Mouse (Mus musculus) liver, embryonic 13.5 days (tissue): ENCODE measurements at regions not wholly inside any gene's neighbourhood (a gene's known extent, or its start where the extent isn't known, plus 50 kb on each side); places are given as distances from the start of the nearest gene placed in this dataset.

Experiments used
- ATAC-seq: fragments of 200-750 bp; cut with Nextera tagmentation; 2 replicates; pipeline ENCODE4 v1.8.0; 2017; ENCODE audit warnings: low read depth, mild to moderate bottlenecking, moderate number of reproducible peaks, moderate library complexity
- DNase-seq: peaks from one replicate; pipeline ENCODE4 v3.0.0; 2022
- H3K27ac ChIP-seq: fragments of 300-500 bp; sonication (generic); 2 replicates; pipeline ENCODE4 v1.5.1; 2015; ENCODE audit warnings: moderate library complexity, mild to moderate bottlenecking, inconsistent platforms
- H3K27me3 ChIP-seq: fragments of 300-500 bp; sonication (generic); 2 replicates; pipeline ENCODE4 v1.6.1; 2015; ENCODE audit warnings: mild to moderate bottlenecking, inconsistent platforms
- H3K36me3 ChIP-seq: fragments of 300-500 bp; sonication (generic); 2 replicates; pipeline ENCODE4 v1.6.1; 2015; ENCODE audit warnings: mild to moderate bottlenecking, inconsistent platforms
- H3K4me1 ChIP-seq: fragments of 300-500 bp; sonication (generic); replicated peaks from 2 replicates; pipeline ENCODE4 v1.6.1; 2015; ENCODE audit warnings: inconsistent platforms
- H3K4me2 ChIP-seq: fragments of 300-500 bp; sonication (generic); 2 replicates; pipeline ENCODE4 v1.6.1; 2015; ENCODE audit warnings: inconsistent platforms, mild to moderate bottlenecking, moderate library complexity
- H3K4me3 ChIP-seq: fragments of 300-500 bp; sonication (generic); replicated peaks from 2 replicates; pipeline ENCODE4 v1.5.1; 2015; ENCODE audit warnings: mild to moderate bottlenecking, inconsistent platforms
- H3K9ac ChIP-seq: fragments of 300-500 bp; sonication (generic); 2 replicates; pipeline ENCODE4 v1.6.1; 2015; ENCODE audit warnings: mild to moderate bottlenecking, inconsistent platforms
- H3K9me3 ChIP-seq: fragments of 300-500 bp; sonication (generic); replicated peaks from 2 replicates; pipeline ENCODE4 v1.6.1; 2016; ENCODE audit warnings: inconsistent platforms
- WGBS: fragments of 180-500 bp; shearing (Covaris S2); methylation state at CpG from one replicate; pipeline ENCODE4 v1.1.7; 2015; ENCODE audit not compliant: insufficient replicate concordance; 5-methylcytosine and 5-hydroxymethylcytosine counted together

GRCm38 (mm10) chr17:45845832-45846231 is 112.2 kb upstream of the 1600014C23Rik start:
- no peak for DNase-seq
- Histone ChIP-seq H3K4me1 (no peaks in the 10 kb centered on the region), H3K9me3 (peaks cover 5% of the 10 kb centered on the region), H3K4me2 (no peak overlapping the region), H3K36me3 (no peaks in the 10 kb centered on the region), H3K27ac (no peak overlapping the region), H3K27me3 (0 out of 2 replicates have a peak, but pooled peaks cover under 1% of the 10 kb centered on the region), H3K9ac (no peak overlapping the region), H3K4me3 (no peak overlapping the region)
- ATAC-seq: no peak
- 68% methylated on average over 5 of the region's 5 CpGs for WGBS

DNA sequence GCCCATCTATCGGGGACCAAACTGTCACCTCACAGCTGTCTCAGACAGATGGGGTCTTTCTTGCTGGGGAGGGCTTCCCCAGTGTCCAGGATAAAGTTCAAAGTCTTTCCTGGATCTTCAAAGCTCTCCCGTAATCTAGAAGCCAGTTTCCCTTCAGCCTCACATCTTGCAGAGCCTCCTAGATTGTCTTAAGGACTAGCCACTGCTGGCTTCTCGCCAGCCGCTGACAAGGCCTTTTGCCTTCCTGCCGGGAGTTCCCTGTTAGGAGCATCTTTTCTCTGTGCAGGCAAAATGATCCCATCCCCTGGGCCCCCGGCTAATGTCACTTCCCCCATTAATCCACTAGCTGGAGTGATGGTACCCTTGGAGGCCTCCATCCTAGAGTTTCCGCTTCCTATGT is 103.1 kb upstream of the 1600014C23Rik start:
- no peak overlapping the region for H3K4me3 ChIP-seq
- H3K27me3 ChIP-seq: no peaks in the 10 kb centered on the region
- WGBS: 49% methylated on average over 7 of the region's 7 CpGs
- no peak overlapping the region for H3K9ac ChIP-seq
- DNase-seq (no peak), ATAC-seq (no peak)
- H3K4me2 ChIP-seq: no peak overlapping the region
- no peaks in the 10 kb centered on the region for H3K36me3 ChIP-seq
- no peaks in the 10 kb centered on the region for H3K9me3 ChIP-seq
- no peaks in the 10 kb centered on the region for H3K4me1 ChIP-seq
- H3K27ac ChIP-seq: no peak overlapping the region

DNA sequence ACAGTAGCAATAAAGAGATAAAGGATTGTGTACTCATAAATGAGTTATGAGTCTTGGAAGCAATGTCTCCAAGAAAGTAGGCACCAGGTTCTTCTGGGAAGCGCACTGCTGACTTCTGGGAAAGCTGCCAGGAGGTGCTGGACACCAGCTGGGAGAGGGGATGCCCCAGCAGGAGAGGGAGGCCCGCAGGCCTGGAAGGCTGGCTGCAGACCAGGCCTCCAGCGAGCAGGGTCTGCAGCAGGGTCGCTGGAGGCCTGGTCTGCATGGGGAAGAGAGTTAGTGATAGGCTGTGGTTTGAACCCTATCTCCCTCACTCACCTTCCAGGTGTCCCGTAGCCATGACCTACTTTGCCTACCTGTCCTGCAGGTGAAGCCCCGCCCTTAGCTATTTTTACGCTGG is 102.6 kb upstream of the 1600014C23Rik start:
- no peaks in the 10 kb centered on the region for H3K4me1 ChIP-seq
- no peak for DNase-seq
- H3K9me3 ChIP-seq: no peaks in the 10 kb centered on the region
- H3K4me3 ChIP-seq: no peak overlapping the region
- 62% methylated on average over 7 of the region's 7 CpGs for WGBS
- H3K4me2 ChIP-seq: no peak overlapping the region
- no peak for ATAC-seq
- H3K9ac ChIP-seq: no peak overlapping the region
- no peaks in the 10 kb centered on the region for H3K27me3 ChIP-seq
- no peak overlapping the region for H3K27ac ChIP-seq
- no peaks in the 10 kb centered on the region for H3K36me3 ChIP-seq

- 66% methylated on average over 10 of the region's 10 CpGs for WGBS
- Histone ChIP-seq H3K36me3 (no peaks in the 10 kb centered on the region), H3K27ac (no peak overlapping the region), H3K4me3 (no peak overlapping the region), H3K4me1 (no peaks in the 10 kb centered on the region), H3K27me3 (no peaks in the 10 kb centered on the region), H3K9ac (no peak overlapping the region), H3K9me3 (0 out of 2 replicates have a peak, but pooled peaks cover 4% of the 10 kb centered on the region), H3K4me2 (no peak overlapping the region)
- DNase-seq: no peak
- no peak for ATAC-seq
Measured at GRCm38 (mm10) chr17:45834518-45835071, 101.0 kb upstream of the 1600014C23Rik start.

- 74% methylated on average over 5 of the region's 5 CpGs for WGBS
- Histone ChIP-seq H3K4me1 (no peaks in the 10 kb centered on the region), H3K4me2 (no peak overlapping the region), H3K36me3 (no peaks in the 10 kb centered on the region), H3K9me3 (0 out of 2 replicates have a peak, but pooled peaks cover 4% of the 10 kb centered on the region), H3K27ac (no peak overlapping the region), H3K27me3 (no peaks in the 10 kb centered on the region), H3K4me3 (no peak overlapping the region), H3K9ac (no peak overlapping the region)
- ATAC-seq (no peak), DNase-seq (no peak)
Measured at GRCm38 (mm10) chr17:45830324-45830723, 96.7 kb upstream of the 1600014C23Rik start.

DNA sequence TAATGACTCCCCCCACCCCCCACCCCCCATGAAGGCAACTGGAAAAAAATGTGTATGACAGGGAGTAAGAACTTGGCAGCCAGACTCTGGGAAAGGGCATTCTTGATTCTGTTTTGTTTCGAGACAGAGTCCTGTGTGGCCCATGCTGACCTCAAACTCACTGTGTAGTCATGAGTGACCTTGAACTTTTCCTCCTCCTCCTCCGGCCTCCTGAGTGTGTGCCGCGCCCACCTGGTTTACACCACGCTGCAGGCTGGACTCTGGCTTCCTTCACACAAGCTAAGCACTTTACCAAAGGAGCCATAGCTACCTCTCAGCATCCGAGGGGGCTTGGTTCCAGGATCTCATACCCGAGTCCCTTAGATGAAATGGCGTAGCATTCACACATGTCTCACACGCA is 95.9 kb upstream of the 1600014C23Rik start:
- Histone ChIP-seq H3K9ac (no peak overlapping the region), H3K27me3 (no peaks in the 10 kb centered on the region), H3K4me2 (no peak overlapping the region), H3K36me3 (no peaks in the 10 kb centered on the region), H3K9me3 (0 out of 2 replicates have a peak, but pooled peaks cover 4% of the 10 kb centered on the region), H3K27ac (no peak overlapping the region), H3K4me1 (no peaks in the 10 kb centered on the region), H3K4me3 (no peak overlapping the region)
- DNase-seq (no peak), ATAC-seq (no peak)
- WGBS: 72% methylated on average over 9 of the region's 9 CpGs

GRCm38 (mm10) chr17:45828843-45829242 is 95.2 kb upstream of the 1600014C23Rik start:
- WGBS: 79% methylated on average over 11 of the region's 11 CpGs
- ATAC-seq (no peak), DNase-seq (no peak)
- Histone ChIP-seq H3K9ac (no peak overlapping the region), H3K27me3 (no peaks in the 10 kb centered on the region), H3K9me3 (0 out of 2 replicates have a peak, but pooled peaks cover 4% of the 10 kb centered on the region), H3K4me1 (no peaks in the 10 kb centered on the region), H3K4me3 (no peak overlapping the region), H3K36me3 (no peaks in the 10 kb centered on the region), H3K4me2 (no peak overlapping the region), H3K27ac (no peak overlapping the region)

- no peaks in the 10 kb centered on the region for H3K4me1 ChIP-seq
- H3K4me2 ChIP-seq: no peak overlapping the region
- 0 out of 2 replicates have a peak, but pooled peaks cover 4% of the 10 kb centered on the region for H3K9me3 ChIP-seq
- ATAC-seq (no peak), DNase-seq (no peak)
- no peaks in the 10 kb centered on the region for H3K27me3 ChIP-seq
- no peak overlapping the region for H3K27ac ChIP-seq
- H3K36me3 ChIP-seq: no peaks in the 10 kb centered on the region
- H3K9ac ChIP-seq: no peak overlapping the region
- 49% methylated on average over 9 of the region's 9 CpGs for WGBS
- H3K4me3 ChIP-seq: no peak overlapping the region
Measured at GRCm38 (mm10) chr17:45828284-45828824, 94.7 kb upstream of the 1600014C23Rik start.

GRCm38 (mm10) chr17:45824977-45825376 is 91.3 kb upstream of the 1600014C23Rik start:
- H3K4me2 ChIP-seq: no peak overlapping the region
- DNase-seq: no peak

GRCm38 (mm10) chr17:45823501-45823900 is 89.9 kb upstream of the 1600014C23Rik start:
- H3K9me3 ChIP-seq: no peaks in the 10 kb centered on the region
- H3K4me1 ChIP-seq: no peaks in the 10 kb centered on the region
- H3K9ac ChIP-seq: no peak overlapping the region
- H3K27ac ChIP-seq: no peak overlapping the region
- H3K36me3 ChIP-seq: no peaks in the 10 kb centered on the region
- H3K4me2 ChIP-seq: no peak overlapping the region
- WGBS: 66% methylated on average over 5 of the region's 5 CpGs
- DNase-seq (no peak), ATAC-seq (no peak)
- H3K4me3 ChIP-seq: no peak overlapping the region
- H3K27me3 ChIP-seq: no peaks in the 10 kb centered on the region

More at GRCm38 (mm10) chr17:45824977-45825376, 91.3 kb upstream of the 1600014C23Rik start:
- H3K27me3 ChIP-seq: no peaks in the 10 kb centered on the region
- no peaks in the 10 kb centered on the region for H3K36me3 ChIP-seq
- H3K4me3 ChIP-seq: no peak overlapping the region
- H3K27ac ChIP-seq: no peak overlapping the region
- H3K9me3 ChIP-seq: 0 out of 2 replicates have a peak, but pooled peaks cover under 1% of the 10 kb centered on the region
- ATAC-seq: no peak
- WGBS: 55% methylated on average over 8 of the region's 8 CpGs
- H3K9ac ChIP-seq: no peak overlapping the region
- H3K4me1 ChIP-seq: no peaks in the 10 kb centered on the region

GRCm38 (mm10) chr17:45822427-45822826 is 88.8 kb upstream of the 1600014C23Rik start:
- no peak overlapping the region for H3K27ac ChIP-seq
- H3K9me3 ChIP-seq: no peaks in the 10 kb centered on the region

GRCm38 (mm10) chr17:45821356-45821755 is 87.7 kb upstream of the 1600014C23Rik start:
- H3K4me2 ChIP-seq: no peak overlapping the region

More at GRCm38 (mm10) chr17:45822427-45822826, 88.8 kb upstream of the 1600014C23Rik start:
- H3K4me3 ChIP-seq: no peak overlapping the region
- no peaks in the 10 kb centered on the region for H3K27me3 ChIP-seq
- H3K36me3 ChIP-seq: no peaks in the 10 kb centered on the region
- H3K4me1 ChIP-seq: no peaks in the 10 kb centered on the region
- H3K9ac ChIP-seq: no peak overlapping the region
- DNase-seq: no peak
- no peak overlapping the region for H3K4me2 ChIP-seq
- WGBS: 75% methylated on average over 17 of the region's 17 CpGs
- ATAC-seq: no peak

More at GRCm38 (mm10) chr17:45821356-45821755, 87.7 kb upstream of the 1600014C23Rik start:
- DNase-seq (no peak), ATAC-seq (no peak)
- H3K9ac ChIP-seq: no peak overlapping the region
- no peaks in the 10 kb centered on the region for H3K4me1 ChIP-seq
- whole genome bisulfite sequencing: 71% methylated on average over 7 of the region's 7 CpGs
- no peak overlapping the region for H3K27ac ChIP-seq
- H3K36me3 ChIP-seq: no peaks in the 10 kb centered on the region
- H3K4me3 ChIP-seq: no peak overlapping the region
- no peaks in the 10 kb centered on the region for H3K9me3 ChIP-seq
- H3K27me3 ChIP-seq: no peaks in the 10 kb centered on the region
